ENCODE assay signal across 8 mouse cellular contexts in the genomic region with DNA sequence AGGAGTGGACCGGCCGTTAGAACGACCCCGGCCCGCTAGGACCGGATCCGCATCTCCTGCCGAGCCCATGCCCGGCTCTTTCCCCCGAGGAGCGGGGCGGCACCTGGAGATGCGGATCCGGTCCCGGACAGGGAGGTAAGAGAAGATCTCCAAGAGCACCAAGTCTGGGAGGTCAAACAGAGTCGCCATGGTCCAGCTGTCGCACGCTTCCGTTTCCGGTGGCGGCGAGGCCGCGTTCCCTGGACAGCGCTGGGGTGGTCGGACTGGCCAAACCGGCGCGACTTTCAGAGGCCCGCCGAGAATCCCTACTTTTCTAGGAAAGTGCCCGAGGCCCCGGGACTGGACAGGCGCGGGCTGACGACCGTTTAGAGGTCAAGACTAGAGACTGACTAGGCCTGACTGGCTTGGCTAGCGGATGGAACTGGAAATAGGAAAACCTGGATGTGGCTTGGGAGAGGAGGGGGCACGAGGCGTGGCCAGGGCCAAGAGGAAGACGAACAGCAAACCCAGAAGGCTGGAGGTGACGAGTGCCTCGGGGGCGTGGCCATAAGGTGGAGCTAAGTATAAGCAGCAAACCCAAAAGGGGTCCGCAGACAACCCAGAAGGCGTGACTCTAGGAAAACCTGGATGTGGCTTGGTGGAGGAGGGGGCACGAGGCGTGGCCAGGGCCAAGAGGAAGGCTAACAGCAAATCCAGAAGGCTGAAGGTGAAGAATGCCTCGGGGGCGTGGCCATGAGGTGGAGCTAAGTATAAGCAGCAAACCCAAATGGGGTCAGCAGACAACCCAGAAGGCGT. TPM values are rescaled to one million over a fixed set of nuclear protein-coding genes. Genes with fewer than 3 reads are reported as not detected.
DNase-seq lines count a peak whose midpoint lies in the region; ATAC-seq and TF ChIP-seq lines count a peak whose summit lies in the region.

TSS of gene Ubl5 (plus strand) at position 778 of the 795 bp plus-strand sequence.

- under 1% methylated on average over 51 of the region's 51 CpGs for WGBS in heart, postnatal 0 days
- WGBS in lung, embryonic 16.5 days, result under 1% methylated on average over 51 of the region's 51 CpGs

- DNase-seq in G1E (ENCODE audit: low spot score), result peak; percentile 80
- peak; percentile 80 for DNase-seq in adrenal gland, postnatal 25 days
- peak; percentile 98 for DNase-seq in heart, postnatal 0 days (ENCODE audit: low spot score)
- DNase-seq in kidney, postnatal 25 days, result peak; percentile 92 to 96
- DNase-seq in ovary, adult 18-20 months (ENCODE audit: low spot score), result peak; percentile 81
- DNase-seq in urinary bladder, postnatal 36 days (ENCODE audit: low spot score in 2 of 2), result peak; percentile 45 to 59

- H3K4me2 ChIP-seq in heart, postnatal 0 days (ENCODE audit: low read depth, low read length), result peak within 1 kb of the TSS; percentile 80
- H3K4me2 ChIP-seq in lung, embryonic 16.5 days (ENCODE audit: low read depth, low read length), result peak within 1 kb of the TSS; percentile 83

- H3K4me1 ChIP-seq in G1E (ENCODE audit: insufficient read depth, low read depth, low read length), result peaks cover 64% of the 10 kb centered on the region
- H3K4me1 ChIP-seq in heart, postnatal 0 days (ENCODE audit: control insufficient read depth, insufficient read depth), result peaks cover 19% of the 10 kb centered on the region
- H3K4me1 ChIP-seq in lung, embryonic 16.5 days (replicated peaks; ENCODE audit: control insufficient read depth, insufficient read depth, low read length), result peaks cover 19% of the 10 kb centered on the region; the same call in 1 of the 2 replicates

- 0 out of 2 replicates have a peak, but pooled peaks have one; percentile 65 for TF ChIP-seq EP300 in heart, postnatal 0 days (IDR thresholded peaks at IDR 0.05; ENCODE audit: low read depth)

- peak within 1 kb of the TSS; percentile 95 for H3K9ac ChIP-seq in heart, postnatal 0 days (replicated peaks; ENCODE audit: low read depth, low read length)
- H3K9ac ChIP-seq in lung, embryonic 16.5 days (ENCODE audit: low read length), result peak within 1 kb of the TSS; percentile 86

- peaks cover 57% of the 10 kb centered on the region for H3K36me3 ChIP-seq in G1E (replicated peaks)
- peaks cover 26% of the 10 kb centered on the region for H3K36me3 ChIP-seq in heart, postnatal 0 days (replicated peaks; ENCODE audit: control insufficient read depth, insufficient read depth, low read length)
- peaks cover 15% of the 10 kb centered on the region for H3K36me3 ChIP-seq in lung, embryonic 16.5 days (ENCODE audit: control insufficient read depth, insufficient read depth, low read length)

- ATAC-seq in G1E (ENCODE audit: extremely low read depth, insufficient number of reproducible peaks, low FRiP score, poor library complexity, severe bottlenecking), result peak; percentile 60
- no peak for ATAC-seq in erythroid progenitor cell, adult 5-6 weeks (replicated peaks; ENCODE audit: low FRiP score, poor library complexity, severe bottlenecking)
- peak; percentile 90 for ATAC-seq in heart, postnatal 0 days (ENCODE audit: insufficient read depth, low read depth)
- peak; percentile 95 for ATAC-seq in lung, embryonic 16.5 days (ENCODE audit: low read depth)

- H3K27ac ChIP-seq in heart, postnatal 0 days (ENCODE audit: low read depth), result peak within 1 kb of the TSS; percentile 95
- peak within 1 kb of the TSS; percentile 97 for H3K27ac ChIP-seq in lung, embryonic 16.5 days (ENCODE audit: low read length)

- H3K4me3 ChIP-seq in G1E (ENCODE audit: low read depth, low read length), result peak within 1 kb of the TSS; percentile 92
- peak within 1 kb of the TSS; percentile 93 for H3K4me3 ChIP-seq in heart, postnatal 0 days (ENCODE audit: low read depth, low read length)
- peak within 1 kb of the TSS; percentile 94 for H3K4me3 ChIP-seq in lung, embryonic 16.5 days (ENCODE audit: low read length)

- no peaks in the 10 kb centered on the region for H3K27me3 ChIP-seq in G1E (ENCODE audit: insufficient read depth, low read length)
- H3K27me3 ChIP-seq in heart, postnatal 0 days (ENCODE audit: control insufficient read depth, insufficient read depth, low read length), result no peaks in the 10 kb centered on the region
- no peaks in the 10 kb centered on the region for H3K27me3 ChIP-seq in lung, embryonic 16.5 days (ENCODE audit: control insufficient read depth, insufficient read depth, low read depth, low read length)

- no peak for TF ChIP-seq CTCF in G1E (IDR thresholded peaks at IDR 0.05; ENCODE audit: low read depth, low read length)
- no peak for TF ChIP-seq CTCF in heart, postnatal 0 days (IDR thresholded peaks at IDR 0.05; ENCODE audit: low read depth)

- no peaks in the 10 kb centered on the region for H3K9me3 ChIP-seq in G1E (replicated peaks)
- no peaks in the 10 kb centered on the region for H3K9me3 ChIP-seq in heart, postnatal 0 days (replicated peaks; ENCODE audit: control insufficient read depth, low read length)
- no peaks in the 10 kb centered on the region for H3K9me3 ChIP-seq in lung, embryonic 16.5 days (ENCODE audit: control insufficient read depth, low read length)

RNA-seq across cellular contexts. Expression of gene Ubl5, which starts in this region (rescaled TPM):
- total RNA-seq in G1E (2014; fragmentation: Nextera tagmentation), result 175 and 176 TPM in 2 replicates
- 256 and 270 TPM in 2 replicates for total RNA-seq in G1E (2017)
- polyA plus RNA-seq in G1E (2012), result 9.2 and 18.4 TPM in 2 replicates
- 331 and 363 TPM in 2 replicates for total RNA-seq in adrenal gland, postnatal 25 days (2021)
- 158 and 182 TPM in 2 replicates for total RNA-seq in erythroid progenitor cell, adult 5-6 weeks (2015; ENCODE audit: low replicate concordance)
- 36.3 and 42.1 TPM in 2 replicates for total RNA-seq in erythroid progenitor cell, adult 5-6 weeks (2017; ENCODE audit: low replicate concordance)
- total RNA-seq in heart, postnatal 0 days (2014; rRNA removed; ENCODE audit: low replicate concordance), result 223 and 238 TPM in 2 replicates
- polyA plus RNA-seq in heart, postnatal 0 days (2015; fragmentation: Nextera tagmentation; extraction: Ambion mirVana), result 389 and 407 TPM in 2 replicates
- polyA plus RNA-seq in lung, embryonic 16.5 days (2015; fragmentation: Nextera tagmentation; extraction: Ambion mirVana), result 422 and 439 TPM in 2 replicates

Comparison
In these comparisons a context has a peak if more than half of its experiments do, and no peak if none do; other contexts are left out.
1. RNA of gene Ubl5 (polyA plus RNA-seq): 422 to 439 TPM in lung, embryonic 16.5 days and 389 to 407 TPM in heart, postnatal 0 days; 9.2 to 18.4 TPM in G1E; every median in the first group is over 10 times any median in the second.
2. Peak in every context shown above with its lines, with median percentiles within 50 percentile points of each other: DNase-seq and H3K4me3 ChIP-seq.